Mouse (Mus musculus) macrophage (primary cell): ENCODE measurements around the gene Gm8765. TPM values are rescaled to one million over a fixed set of nuclear protein-coding genes. Genes with fewer than 3 reads are reported as not detected.
"Not testable (repeated sequence)": the region's sequence is repeated elsewhere in the genome, so short reads cannot be mapped to it uniquely, and the experiment has no call there.

ENCODE experiments used
- H3K27ac ChIP-seq: fragments of 350-480 bp; formaldehyde crosslinking; 2 replicates; pipeline ENCODE4 v1.9.0; 2021
- H3K36me3 ChIP-seq: fragments of 350-480 bp; formaldehyde crosslinking; 2 replicates; pipeline ENCODE4 v1.9.0; 2021; ENCODE audit errors: inconsistent target
- H3K4me3 ChIP-seq: fragments of 350-480 bp; formaldehyde crosslinking; 2 replicates; pipeline ENCODE4 v1.9.0; 2021; ENCODE audit errors: inconsistent target
- H3K79me2 ChIP-seq: fragments of 350-480 bp; formaldehyde crosslinking; 2 replicates; pipeline ENCODE4 v1.9.0; 2021; ENCODE audit errors: inconsistent target
- WGBS: methylation state at CpG from one replicate; pipeline ENCODE4 v1.1.7; 2026; ENCODE audit warnings: inconsistent platforms; ENCODE audit not compliant: missing documents; 5-methylcytosine and 5-hydroxymethylcytosine counted together
- polyA plus RNA-seq: library from polyadenylated mRNA; stranded (reverse); fragments of 250-400 nt; gene quantifications from 3 replicates; pipeline ENCODE4 v1.2.4, GENCODE M21; 2018; ENCODE audit warnings: inconsistent platforms
- total RNA-seq, 78 experiments: library from RNA; depleted of rRNA; stranded (reverse); fragments of 250-400 nt; gene quantifications; 1 replicate in 9 of 78; 2 replicates in 24 of 78; 3 replicates in 43 of 78; 4 replicates in 2 of 78; pipeline ENCODE4 v1.2.4; 2018; ENCODE audit warnings: inconsistent platforms in 56 of 78

The Gm8765 gene
- total RNA-seq (2018; cell fraction: chromatin; rRNA removed): not detected
- total RNA-seq (2018; cell fraction: cytosol; rRNA removed): not detected
- total RNA-seq (2018; cell fraction: nucleus; rRNA removed): not detected
- not detected in 3 replicates for polyA plus RNA-seq

DNA sequence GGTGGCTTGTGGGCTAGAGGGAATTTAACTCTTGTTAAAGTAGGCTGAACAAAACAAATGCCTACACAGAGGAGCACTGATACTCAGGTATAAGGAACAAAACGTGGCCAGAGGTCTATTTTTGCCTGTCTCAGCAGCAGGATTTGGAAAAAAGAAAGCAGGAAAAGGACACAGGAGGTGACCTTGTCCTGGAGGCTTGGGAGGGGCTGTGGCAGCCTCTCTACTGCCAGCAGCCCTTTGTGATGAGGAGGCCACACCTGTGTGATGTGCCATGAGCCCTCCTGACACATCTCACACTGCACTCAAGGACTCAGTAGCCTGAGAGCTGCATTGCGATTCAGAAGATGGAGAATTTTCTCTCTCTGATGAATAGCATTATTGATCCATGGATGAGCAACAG, at the start of gene Gm8765:
TSS of gene Gm8765 (plus strand) at position 301 of the 400 bp plus-strand sequence.
- WGBS: no CpG with 5 or more reads among the region's 2 CpGs
- not testable (repeated sequence) for H3K4me3 ChIP-seq, H3K27ac ChIP-seq, H3K36me3 ChIP-seq, H3K79me2 ChIP-seq

DNA sequence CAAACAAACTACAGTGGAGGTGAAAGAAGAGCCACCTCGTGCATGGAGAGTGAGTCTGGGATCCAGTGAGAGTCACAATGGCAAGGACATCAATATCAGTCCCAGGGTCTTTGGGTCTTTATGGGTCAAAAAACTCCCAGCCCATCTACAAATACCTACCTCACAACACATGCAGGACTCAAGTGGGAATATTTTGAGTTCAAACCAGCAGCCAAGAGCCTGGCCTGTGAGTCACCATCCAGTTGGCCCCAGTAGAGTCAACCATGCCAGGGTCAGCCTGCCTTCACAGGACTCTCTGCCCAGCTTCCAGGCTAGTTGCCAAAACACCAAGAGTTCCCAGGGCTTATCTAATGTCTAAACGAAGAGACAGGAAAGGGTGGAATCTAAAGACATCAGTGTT, 49.3 kb upstream of the Gm8765 start:
- H3K36me3 ChIP-seq: not testable (repeated sequence)
- 86% methylated on average over 1 of the region's 2 CpGs for WGBS

DNA sequence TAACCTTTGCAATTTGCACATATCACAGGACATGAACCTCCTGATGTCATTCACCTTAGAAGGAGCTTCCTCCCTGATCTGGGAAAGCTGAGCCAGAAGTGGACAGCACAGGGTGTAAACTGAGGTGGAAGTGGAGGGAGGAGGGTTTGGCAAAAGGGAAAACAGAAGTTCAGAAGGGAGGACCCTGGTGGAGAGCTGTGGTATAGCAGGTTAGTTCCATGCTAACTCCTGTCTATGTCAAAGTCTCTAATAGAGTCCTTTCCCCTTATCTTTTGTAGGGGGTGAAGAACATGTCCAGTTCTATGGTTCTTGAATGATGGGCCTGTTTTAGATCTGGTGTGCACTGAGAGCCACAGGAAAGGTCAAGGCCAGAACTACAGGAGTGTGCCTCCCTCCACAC, 52.2 kb downstream of the Gm8765 start:
- not testable (repeated sequence) for H3K4me3 ChIP-seq, H3K27ac ChIP-seq, H3K36me3 ChIP-seq, H3K79me2 ChIP-seq

More for the DNA sequence above, 49.3 kb upstream of the Gm8765 start:
- H3K79me2 ChIP-seq, H3K4me3 ChIP-seq, H3K27ac ChIP-seq: not testable (repeated sequence)

- 76% methylated on average over 2 of the region's 2 CpGs for WGBS
- H3K4me3 ChIP-seq: no peak overlapping the region
- H3K79me2 ChIP-seq: no peaks in the 10 kb centered on the region
- H3K27ac ChIP-seq: no peak overlapping the region
- no peaks in the 10 kb centered on the region for H3K36me3 ChIP-seq
These were observed 53.6 kb downstream of the Gm8765 start for GRCm38 (mm10) chr13:50751732-50752131.

DNA sequence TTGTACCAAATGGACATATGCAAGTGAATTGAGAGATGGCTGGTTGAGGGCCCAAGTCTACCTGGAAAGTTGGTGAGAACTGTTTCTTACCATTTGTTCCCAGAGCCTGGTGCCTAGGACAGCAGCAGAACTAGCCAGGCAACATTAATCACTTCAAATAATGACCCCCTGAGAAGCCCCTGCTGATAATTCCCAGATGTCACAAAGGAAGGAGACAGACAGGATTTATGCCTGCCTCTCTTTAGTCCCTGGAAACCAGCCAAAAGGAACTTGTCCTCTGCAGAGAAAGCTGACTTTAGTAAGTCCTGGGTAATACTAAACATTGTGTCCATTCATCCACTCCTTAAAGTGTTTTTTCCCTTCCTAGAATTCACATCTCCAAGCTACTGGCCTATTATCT, 54.8 kb downstream of the Gm8765 start:
- H3K4me3 ChIP-seq, H3K79me2 ChIP-seq, H3K27ac ChIP-seq, H3K36me3 ChIP-seq: not testable (repeated sequence)

Other genes starting within 250 kb of the Gm8765 start
- not detected in 3 replicates for gene Nutm2, start 231.0 kb upstream of the Gm8765 start, polyA plus RNA-seq
- not detected in 3 replicates for gene Gm904, start 55.1 kb upstream of the Gm8765 start, polyA plus RNA-seq